Mouse (Mus musculus) heart, embryonic 12.5 days (tissue): ENCODE measurements around the gene Smcp. TPM values are rescaled to one million over a fixed set of nuclear protein-coding genes. Genes with fewer than 3 reads are reported as not detected.

Experiments
- ATAC-seq: fragments of 200-750 bp; cut with Nextera tagmentation; 2 replicates; pipeline ENCODE4 v1.8.0; 2017; ENCODE audit warnings: moderate TSS enrichment, moderate library complexity; ENCODE audit not compliant: insufficient number of reproducible peaks, low FRiP score
- H3K27ac ChIP-seq: fragments of 300-500 bp; sonication (generic); 2 replicates; pipeline ENCODE4 v1.5.1; 2016; ENCODE audit warnings: mild to moderate bottlenecking, moderate library complexity; ENCODE audit not compliant: poor library complexity, severe bottlenecking
- H3K27me3 ChIP-seq: fragments of 300-500 bp; sonication (generic); replicated peaks from 2 replicates; pipeline ENCODE4 v1.6.1; 2016; ENCODE audit warnings: mild to moderate bottlenecking, moderate library complexity
- H3K36me3 ChIP-seq: fragments of 300-500 bp; sonication (generic); 2 replicates; pipeline ENCODE4 v1.6.1; 2016; ENCODE audit warnings: mild to moderate bottlenecking, moderate library complexity
- H3K4me1 ChIP-seq: fragments of 300-500 bp; sonication (generic); replicated peaks from 2 replicates; pipeline ENCODE4 v1.6.1; 2016; ENCODE audit warnings: mild to moderate bottlenecking
- H3K4me2 ChIP-seq: fragments of 300-500 bp; sonication (generic); 2 replicates; pipeline ENCODE4 v1.6.1; 2016; ENCODE audit warnings: mild to moderate bottlenecking, moderate library complexity
- H3K4me3 ChIP-seq: fragments of 300-500 bp; sonication (generic); 2 replicates; pipeline ENCODE4 v1.5.1; 2016; ENCODE audit warnings: mild to moderate bottlenecking
- H3K9ac ChIP-seq: fragments of 300-500 bp; sonication (generic); 2 replicates; pipeline ENCODE4 v1.6.1; 2016; ENCODE audit warnings: mild to moderate bottlenecking, moderate library complexity
- H3K9me3 ChIP-seq: fragments of 300-500 bp; sonication (generic); replicated peaks from 2 replicates; pipeline ENCODE4 v1.6.1; 2016; ENCODE audit warnings: mild to moderate bottlenecking, moderate library complexity
- WGBS: fragments of 180-500 bp; shearing (Covaris S2); methylation state at CpG from one replicate; pipeline ENCODE4 v1.1.7; 2016; 5-methylcytosine and 5-hydroxymethylcytosine counted together
- polyA plus RNA-seq: library from polyadenylated mRNA; unstranded; fragments of >200 nt; fragmentation: Nextera tagmentation; extraction: Ambion mirVana; gene quantifications from 2 replicates; pipeline ENCODE4 v1.2.1, GENCODE M21; 2016

Smcp gene
- polyA plus RNA-seq = not detected in 2 replicates

DNA sequence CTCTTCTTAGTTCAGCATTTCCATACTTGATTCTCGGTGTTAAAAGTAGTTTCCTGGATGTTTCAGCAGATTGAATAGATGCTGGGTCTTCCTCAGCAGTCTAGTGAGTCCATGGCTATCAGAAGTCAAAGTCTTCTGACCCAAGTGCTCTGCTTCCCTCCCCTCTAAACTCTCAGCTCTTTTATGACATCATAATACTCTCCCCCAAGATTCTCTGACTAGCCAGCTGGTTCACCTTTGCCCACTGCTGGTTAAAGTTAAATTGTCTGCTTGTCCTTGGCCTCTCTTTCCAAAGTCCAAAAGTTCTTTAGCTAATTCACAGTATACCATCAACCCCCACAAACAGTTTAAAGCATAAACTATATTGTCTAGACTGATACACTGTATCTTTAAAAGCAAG lies at the start of gene Smcp:
Gene Smcp, minus strand, starts transcription at position 140 of the 400 bp plus-strand sequence.
- Histone ChIP-seq H3K9me3 (no peaks in the 10 kb centered on the region), H3K9ac (no peak within 1 kb of the TSS), H3K4me1 (no peaks in the 10 kb centered on the region), H3K27ac (no peak within 1 kb of the TSS), H3K4me3 (no peak within 1 kb of the TSS), H3K27me3 (no peaks in the 10 kb centered on the region), H3K36me3 (no peaks in the 10 kb centered on the region), H3K4me2 (no peak within 1 kb of the TSS)
- no peak for ATAC-seq
- 56% methylated on average over 1 of the region's 1 CpGs for WGBS

GRCm38 (mm10) chr3:92638653-92638991 lies 49.8 kb upstream of the Smcp start:
- Histone ChIP-seq H3K4me1 (no peaks in the 10 kb centered on the region), H3K36me3 (no peaks in the 10 kb centered on the region), H3K4me3 (no peak overlapping the region), H3K27me3 (no peaks in the 10 kb centered on the region), H3K27ac (no peak overlapping the region), H3K4me2 (no peak overlapping the region), H3K9ac (no peak overlapping the region), H3K9me3 (no peaks in the 10 kb centered on the region)
- 78% methylated on average over 3 of the region's 3 CpGs for WGBS
- no peak for ATAC-seq

- Histone ChIP-seq H3K9me3 (no peaks in the 10 kb centered on the region), H3K4me1 (no peaks in the 10 kb centered on the region), H3K4me2 (no peak overlapping the region), H3K27ac (no peak overlapping the region), H3K9ac (no peak overlapping the region), H3K36me3 (no peaks in the 10 kb centered on the region), H3K4me3 (no peak overlapping the region), H3K27me3 (no peaks in the 10 kb centered on the region)
- ATAC-seq = no peak
- WGBS = 47% methylated on average over 1 of the region's 1 CpGs
Observed at GRCm38 (mm10) chr3:92637745-92638652, 49.2 kb upstream of the Smcp start.

DNA sequence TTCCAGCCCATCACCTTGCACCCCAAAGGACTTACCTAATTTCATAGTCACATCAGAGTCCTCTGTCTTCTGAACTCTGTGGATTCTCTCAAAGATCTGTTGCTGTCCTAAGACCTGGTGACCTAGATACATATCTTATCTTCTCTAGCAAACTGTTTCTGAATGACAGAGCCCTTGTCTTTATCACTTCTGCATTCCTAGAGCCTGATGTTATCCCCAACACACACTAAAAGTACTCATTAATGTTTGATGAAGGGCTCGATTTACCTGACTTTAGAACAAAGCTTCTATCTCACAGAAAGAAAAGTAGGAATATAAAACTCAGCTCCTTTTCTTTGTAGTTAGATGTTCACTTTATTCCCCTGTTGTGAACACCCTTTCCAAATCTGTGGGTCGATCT lies 32.8 kb upstream of the Smcp start, which contains the start of gene Lce6a:
Gene Lce6a, minus strand, starts transcription at position 101 of the 400 bp plus-strand sequence.
- Histone ChIP-seq H3K4me3 (no peak within 1 kb of the TSS), H3K27me3 (no peaks in the 10 kb centered on the region), H3K9me3 (no peaks in the 10 kb centered on the region), H3K36me3 (no peaks in the 10 kb centered on the region), H3K4me2 (no peak within 1 kb of the TSS), H3K9ac (no peak within 1 kb of the TSS), H3K4me1 (no peaks in the 10 kb centered on the region), H3K27ac (no peak within 1 kb of the TSS)
- no peak for ATAC-seq
- WGBS = 62% methylated on average over 2 of the region's 2 CpGs

- no peaks in the 10 kb centered on the region for H3K27me3 ChIP-seq
- H3K27ac ChIP-seq = no peak overlapping the region
- no peak overlapping the region for H3K4me2 ChIP-seq
- H3K9me3 ChIP-seq = no peaks in the 10 kb centered on the region
- no peak overlapping the region for H3K4me3 ChIP-seq
- no peaks in the 10 kb centered on the region for H3K4me1 ChIP-seq
- no peak for ATAC-seq
- H3K9ac ChIP-seq = no peak overlapping the region
- 38% methylated on average over 1 of the region's 1 CpGs for WGBS
- no peaks in the 10 kb centered on the region for H3K36me3 ChIP-seq
Observed at GRCm38 (mm10) chr3:92609804-92610203, 21.0 kb upstream of the Smcp start.

GRCm38 (mm10) chr3:92607392-92607791 lies 18.6 kb upstream of the Smcp start, which contains the start of gene 2210017I01Rik:
TSS of gene 2210017I01Rik (minus strand) at chr3:92607492.
- no peak for ATAC-seq
- H3K36me3 ChIP-seq = no peaks in the 10 kb centered on the region
- H3K27me3 ChIP-seq = no peaks in the 10 kb centered on the region
- no peaks in the 10 kb centered on the region for H3K4me1 ChIP-seq
- no peak within 1 kb of the TSS for H3K27ac ChIP-seq
- no peak within 1 kb of the TSS for H3K4me2 ChIP-seq
- H3K9ac ChIP-seq = no peak within 1 kb of the TSS
- H3K9me3 ChIP-seq = no peaks in the 10 kb centered on the region
- H3K4me3 ChIP-seq = no peak within 1 kb of the TSS

GRCm38 (mm10) chr3:92602169-92602568 lies 13.4 kb upstream of the Smcp start:
- no peak overlapping the region for H3K4me2 ChIP-seq
- H3K36me3 ChIP-seq = no peaks in the 10 kb centered on the region
- H3K27ac ChIP-seq = no peak overlapping the region
- 25% methylated on average over 1 of the region's 1 CpGs for WGBS
- H3K4me1 ChIP-seq = no peaks in the 10 kb centered on the region
- H3K9me3 ChIP-seq = no peaks in the 10 kb centered on the region
- H3K27me3 ChIP-seq = no peaks in the 10 kb centered on the region
- no peak overlapping the region for H3K9ac ChIP-seq
- ATAC-seq = no peak
- no peak overlapping the region for H3K4me3 ChIP-seq

GRCm38 (mm10) chr3:92600456-92600855 lies 11.7 kb upstream of the Smcp start:
- Histone ChIP-seq H3K9me3 (no peaks in the 10 kb centered on the region), H3K4me2 (no peak overlapping the region), H3K27me3 (no peaks in the 10 kb centered on the region), H3K4me3 (no peak overlapping the region), H3K4me1 (no peaks in the 10 kb centered on the region), H3K9ac (no peak overlapping the region), H3K27ac (no peak overlapping the region), H3K36me3 (no peaks in the 10 kb centered on the region)
- no peak for ATAC-seq
- 57% methylated on average over 1 of the region's 1 CpGs for WGBS

GRCm38 (mm10) chr3:92599973-92600372 lies 11.2 kb upstream of the Smcp start:
- Histone ChIP-seq H3K4me1 (no peaks in the 10 kb centered on the region), H3K9me3 (no peaks in the 10 kb centered on the region), H3K9ac (no peak overlapping the region), H3K4me2 (no peak overlapping the region), H3K27me3 (no peaks in the 10 kb centered on the region), H3K27ac (no peak overlapping the region), H3K36me3 (no peaks in the 10 kb centered on the region), H3K4me3 (no peak overlapping the region)
- no peak for ATAC-seq

DNA sequence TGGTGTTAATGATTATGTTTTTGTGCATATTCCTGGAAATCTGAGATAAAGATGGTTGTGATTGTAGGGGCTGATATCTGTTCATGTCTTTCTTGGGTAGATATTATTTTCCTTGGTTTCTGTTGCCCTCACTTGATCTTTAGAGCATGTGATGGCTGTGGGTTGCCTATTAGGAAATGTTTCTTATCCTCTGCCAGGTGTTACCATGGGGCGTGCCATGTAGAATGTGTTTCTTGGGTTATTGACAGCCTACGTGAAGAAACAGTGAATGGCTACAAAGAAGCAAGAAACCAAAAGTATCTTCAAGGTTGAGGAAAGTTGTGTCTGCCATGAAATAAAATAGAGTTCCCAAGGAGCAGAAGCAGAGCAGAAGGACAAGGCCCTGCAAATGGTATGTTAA lies 9.6 kb upstream of the Smcp start:
- Histone ChIP-seq H3K27me3 (no peaks in the 10 kb centered on the region), H3K27ac (no peak overlapping the region), H3K9me3 (no peaks in the 10 kb centered on the region), H3K36me3 (no peaks in the 10 kb centered on the region), H3K4me3 (no peak overlapping the region), H3K9ac (no peak overlapping the region), H3K4me1 (no peaks in the 10 kb centered on the region), H3K4me2 (no peak overlapping the region)
- no peak for ATAC-seq
- 88% methylated on average over 2 of the region's 2 CpGs for WGBS

- H3K27me3 ChIP-seq = no peaks in the 10 kb centered on the region
- H3K4me3 ChIP-seq = no peak overlapping the region
- no peaks in the 10 kb centered on the region for H3K36me3 ChIP-seq
- H3K4me2 ChIP-seq = no peak overlapping the region
- no peaks in the 10 kb centered on the region for H3K9me3 ChIP-seq
- no peak for ATAC-seq
- H3K4me1 ChIP-seq = no peaks in the 10 kb centered on the region
- H3K27ac ChIP-seq = no peak overlapping the region
- H3K9ac ChIP-seq = no peak overlapping the region
- 64% methylated on average over 3 of the region's 3 CpGs for WGBS
Observed at GRCm38 (mm10) chr3:92587190-92587589, 1.6 kb downstream of the Smcp start.

DNA sequence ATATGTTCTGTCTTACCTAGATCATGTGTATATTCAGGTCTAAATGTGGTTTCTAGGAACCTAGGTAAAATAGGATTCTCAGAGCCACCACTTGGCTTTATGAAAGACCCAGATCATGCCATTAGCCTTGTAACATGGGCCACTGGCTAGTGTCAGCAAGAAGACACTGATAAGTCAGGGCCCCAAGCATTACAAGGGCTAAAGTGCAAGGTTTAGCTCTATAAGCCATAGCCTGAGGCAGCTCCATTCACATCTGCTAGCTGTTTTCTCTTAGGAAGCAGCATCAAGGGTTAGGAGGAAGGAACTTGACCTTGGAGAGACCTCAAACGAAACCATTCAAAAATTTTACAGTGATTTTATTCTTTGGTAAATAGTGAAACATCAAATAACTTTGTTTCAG lies 3.7 kb downstream of the Smcp start:
- H3K36me3 ChIP-seq = no peaks in the 10 kb centered on the region
- H3K27ac ChIP-seq = no peak overlapping the region
- no peaks in the 10 kb centered on the region for H3K9me3 ChIP-seq
- WGBS = 63% methylated on average over 1 of the region's 1 CpGs
- H3K27me3 ChIP-seq = no peaks in the 10 kb centered on the region
- no peak overlapping the region for H3K4me3 ChIP-seq
- no peak for ATAC-seq
- H3K4me2 ChIP-seq = no peak overlapping the region
- H3K4me1 ChIP-seq = no peaks in the 10 kb centered on the region
- H3K9ac ChIP-seq = no peak overlapping the region
